Mouse (Mus musculus): ENCODE results near the gene Col19a1.
A peak's percentile ranks its signal among the peaks of the same experiment; 100 is the strongest.

Gene Col19a1

DNA sequence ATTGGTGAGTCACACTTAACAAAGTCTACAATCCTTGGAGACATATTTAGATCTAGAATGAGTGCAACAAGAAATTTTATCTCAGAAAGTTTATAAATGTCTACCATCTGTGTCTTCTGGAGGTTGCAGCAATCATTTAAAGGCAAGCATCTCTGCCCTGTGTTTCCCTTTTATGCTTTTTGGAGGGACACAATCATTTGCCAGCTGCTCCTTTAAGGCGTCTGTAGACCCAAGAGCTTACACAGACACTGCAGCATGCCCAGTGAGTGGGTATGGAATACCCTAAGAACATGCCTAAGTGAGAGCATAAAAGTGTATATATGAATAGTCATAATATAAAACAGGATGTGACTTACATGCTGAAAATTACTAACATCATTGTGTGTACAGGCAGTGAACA is 357.7 kb downstream of the Col19a1 start:
- DNase-seq (ENCODE audit: low spot score in 2 of 2), result peak in 1 of 2 experiments; percentile 40

DNA sequence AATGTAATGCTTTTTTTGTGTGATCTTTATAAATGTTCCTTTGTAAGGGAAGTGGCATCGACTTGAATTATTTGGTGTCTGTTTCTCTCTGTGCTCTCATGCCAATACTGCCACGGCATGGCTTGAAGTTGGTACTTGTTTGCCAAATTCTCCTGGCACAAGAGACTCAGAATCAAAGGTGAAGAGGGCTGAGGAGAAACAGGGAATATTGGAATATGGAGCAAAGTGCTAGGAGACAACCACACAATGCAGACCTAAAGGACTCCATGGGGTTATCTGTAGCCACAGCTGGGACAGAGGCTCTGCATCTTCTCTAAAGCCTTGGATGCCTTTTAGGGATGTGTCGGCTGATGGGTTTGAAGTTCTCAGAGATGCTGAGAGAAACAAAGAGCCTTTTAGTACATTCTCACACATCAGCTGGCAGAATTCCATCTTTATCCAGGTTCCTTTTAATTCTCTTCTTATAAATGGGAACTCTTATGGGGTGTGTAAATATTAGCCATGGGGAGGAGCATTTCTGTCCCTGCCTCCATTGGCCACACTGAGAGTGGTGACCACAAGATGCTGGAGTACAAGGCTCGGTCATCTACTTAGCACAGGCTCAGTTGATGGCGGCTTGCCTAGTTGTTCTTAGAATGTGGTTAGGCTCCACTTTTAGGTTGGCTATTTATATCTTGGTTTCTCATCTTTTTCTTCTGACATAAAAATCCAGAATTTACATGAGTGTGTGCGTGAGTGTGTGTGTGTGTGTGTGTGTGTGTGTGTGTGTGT is 360.1 kb downstream of the Col19a1 start:
- DNase-seq (ENCODE audit: low spot score in 2 of 2), result no peak

DNA sequence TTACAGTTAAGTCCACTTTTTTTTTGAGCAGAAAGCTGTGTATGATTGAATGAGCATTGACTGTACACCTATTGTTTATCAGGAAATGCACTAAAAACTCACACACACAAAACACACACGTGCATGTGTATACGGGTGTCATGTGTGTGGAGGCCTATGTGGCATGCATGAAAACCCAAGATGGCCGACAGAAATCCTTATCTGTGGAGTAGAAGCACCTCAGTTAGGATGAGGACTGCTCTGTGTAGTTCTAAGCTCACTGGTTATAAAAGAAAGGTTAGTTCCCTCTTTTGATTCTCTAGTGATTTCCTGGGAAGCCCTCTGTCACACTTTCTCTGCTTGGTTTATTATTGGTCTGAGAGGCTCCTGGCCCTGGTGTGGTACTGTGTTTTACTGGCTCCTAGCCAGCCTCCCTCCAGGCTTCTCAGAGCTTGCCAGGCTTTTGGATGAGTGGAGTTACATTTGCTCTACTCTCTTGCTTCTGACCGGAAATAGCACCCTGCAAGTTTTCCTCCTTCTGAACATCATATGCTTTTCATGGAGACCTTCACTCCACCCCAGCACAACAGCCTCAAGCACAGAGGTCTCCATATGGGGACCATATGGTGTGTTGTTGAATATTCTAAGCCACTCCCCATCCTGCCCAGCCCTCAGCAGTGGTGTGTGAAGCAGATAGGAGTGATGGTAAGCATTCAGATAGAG is 361.3 kb downstream of the Col19a1 start:
- peak in 1 of 2 experiments; percentile 33 for DNase-seq (ENCODE audit: low spot score in 2 of 2)

DNA sequence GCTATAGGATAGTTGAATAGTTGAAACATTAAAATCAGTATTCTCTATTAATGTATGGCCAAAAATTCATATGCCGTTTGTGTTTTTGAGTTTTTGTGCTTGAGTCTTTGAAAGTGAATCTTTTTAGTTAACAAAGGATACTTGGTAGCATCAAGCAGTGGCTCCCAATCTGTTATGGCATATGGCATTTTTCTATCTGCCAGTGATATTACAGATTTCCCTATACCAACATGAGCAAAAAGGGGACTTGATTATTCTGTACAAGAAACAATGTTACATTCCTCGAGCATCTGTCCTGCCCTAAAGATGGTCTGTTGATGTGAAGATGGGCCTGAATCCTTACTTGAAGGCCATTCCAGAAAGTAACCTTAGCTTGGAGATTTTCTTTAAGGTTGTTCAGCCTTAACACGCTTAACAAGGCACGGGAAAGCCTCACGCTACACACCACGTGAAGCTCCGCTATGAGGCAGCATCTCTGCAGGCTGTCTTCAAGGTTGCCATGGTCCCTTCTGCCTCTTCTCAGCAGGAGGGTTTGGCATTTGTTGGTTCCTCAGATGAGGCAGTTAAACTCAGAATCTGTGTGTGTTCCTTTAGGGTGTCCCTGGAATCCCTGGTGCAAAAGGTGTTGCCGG is 364.2 kb downstream of the Col19a1 start:
- peak; percentile 47 to 61 for DNase-seq (ENCODE audit: low spot score in 2 of 2)

DNA sequence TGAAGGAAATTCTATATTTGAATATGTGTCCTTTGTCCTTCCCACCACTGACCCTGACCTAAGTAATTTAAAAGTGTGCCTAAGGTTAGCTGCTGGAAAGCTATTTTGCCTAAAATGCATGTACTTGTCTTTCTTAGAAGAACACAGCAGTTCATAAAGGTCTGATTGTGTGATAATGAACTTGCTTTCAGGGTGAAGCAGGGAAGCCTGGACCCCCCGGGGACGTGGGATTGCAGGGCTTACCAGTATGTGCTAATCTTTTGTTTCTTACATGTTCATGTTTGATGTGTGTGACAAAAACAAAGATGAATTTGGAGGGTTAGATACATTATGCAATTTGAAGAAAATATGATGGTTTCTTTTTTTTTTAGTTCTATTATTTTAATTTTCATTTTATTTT is 365.0 kb downstream of the Col19a1 start:
- DNase-seq (ENCODE audit: low spot score in 2 of 2), result no peak

DNA sequence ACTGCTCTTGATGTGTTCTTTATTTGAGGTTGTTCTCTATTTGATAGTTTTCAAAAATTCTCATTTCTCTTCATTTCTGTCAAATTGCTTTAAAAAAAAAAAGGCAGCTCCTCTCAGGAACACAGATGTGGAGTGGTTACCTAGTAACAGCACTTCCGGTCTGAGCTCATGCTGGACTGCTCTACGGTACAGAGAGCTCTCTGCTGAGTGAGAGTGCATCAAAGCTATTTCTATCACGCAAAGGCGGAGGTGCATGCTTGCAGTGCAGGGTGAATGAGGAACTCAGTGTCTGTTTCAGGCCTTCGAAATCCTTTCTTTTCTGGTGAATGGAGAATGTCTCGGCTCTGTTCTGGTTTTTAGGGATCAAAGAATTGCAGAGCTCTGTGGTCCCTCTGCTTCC is 368.2 kb downstream of the Col19a1 start:
- peak; percentile 34 to 36 for DNase-seq (ENCODE audit: low spot score in 2 of 2)

Measured in right cerebral cortex, adult 2 months (tissue).